Mouse (Mus musculus) lung, postnatal 14 days (tissue): ENCODE results near the gene Hpcal1.
A peak's percentile ranks its signal among the peaks of the same experiment; 100 is the strongest.

Experiments used
- DNase-seq: peaks from one replicate; pipeline ENCODE4 v3.0.0; 2021

Hpcal1 gene

GRCm38 (mm10) chr12:17688913-17689312 is 1.7 kb upstream of the Hpcal1 start:
- DNase-seq: no peak

- no peak for DNase-seq
Measured at GRCm38 (mm10) chr12:17689931-17690563, 609 bp upstream of the Hpcal1 start.

GRCm38 (mm10) chr12:17691320-17691876 is 742 bp downstream of the Hpcal1 start:
- peak; percentile 52 for DNase-seq

- DNase-seq: peak; percentile 55
Measured at GRCm38 (mm10) chr12:17691891-17692321, 1.2 kb downstream of the Hpcal1 start.

GRCm38 (mm10) chr12:17692356-17692755 is 1.7 kb downstream of the Hpcal1 start:
- no peak for DNase-seq

- DNase-seq: no peak
Measured at GRCm38 (mm10) chr12:17692953-17693352, 2.3 kb downstream of the Hpcal1 start.

GRCm38 (mm10) chr12:17694589-17695115 is 4.0 kb downstream of the Hpcal1 start:
- no peak for DNase-seq

GRCm38 (mm10) chr12:17696395-17696794 is 5.7 kb downstream of the Hpcal1 start:
- no peak for DNase-seq

GRCm38 (mm10) chr12:17698934-17699333 is 8.3 kb downstream of the Hpcal1 start:
- no peak for DNase-seq

GRCm38 (mm10) chr12:17699480-17699879 is 8.8 kb downstream of the Hpcal1 start:
- DNase-seq: no peak

GRCm38 (mm10) chr12:17701131-17701720 is 10.6 kb downstream of the Hpcal1 start:
- no peak for DNase-seq

- DNase-seq: no peak
Measured at GRCm38 (mm10) chr12:17701795-17702194, 11.1 kb downstream of the Hpcal1 start.

- DNase-seq: no peak
Measured at GRCm38 (mm10) chr12:17702257-17702943, 11.7 kb downstream of the Hpcal1 start.

- no peak for DNase-seq
Measured at GRCm38 (mm10) chr12:17702944-17703335, 12.3 kb downstream of the Hpcal1 start.

GRCm38 (mm10) chr12:17703866-17704265 is 13.2 kb downstream of the Hpcal1 start:
- DNase-seq: no peak

- DNase-seq: no peak
Measured at GRCm38 (mm10) chr12:17707472-17707871, 16.8 kb downstream of the Hpcal1 start.

- DNase-seq: no peak
Measured at GRCm38 (mm10) chr12:17709451-17709850, 18.8 kb downstream of the Hpcal1 start.

GRCm38 (mm10) chr12:17709926-17710746 is 19.5 kb downstream of the Hpcal1 start:
- peak; percentile 30 for DNase-seq

- no peak for DNase-seq
Measured at GRCm38 (mm10) chr12:17710747-17711092, 20.1 kb downstream of the Hpcal1 start.

GRCm38 (mm10) chr12:17711731-17712388 is 21.2 kb downstream of the Hpcal1 start:
- DNase-seq: no peak

GRCm38 (mm10) chr12:17712571-17712970 is 21.9 kb downstream of the Hpcal1 start:
- no peak for DNase-seq
